Mouse (Mus musculus) right cerebral cortex, postnatal 14 days (tissue): ENCODE measurements at regions not wholly inside any gene's neighbourhood (a gene's known extent, or its start where the extent isn't known, plus 50 kb on each side); places are given as distances from the start of the nearest gene placed in this dataset.

Source experiments
- DNase-seq: peaks from one replicate; pipeline ENCODE4 v3.0.0; 2022

GRCm38 (mm10) chr1:124652872-124653271 is 607.5 kb upstream of the Dpp10 start:
- no peak for DNase-seq

GRCm38 (mm10) chr1:124652251-124652861 is 607.0 kb upstream of the Dpp10 start:
- DNase-seq: no peak

DNA sequence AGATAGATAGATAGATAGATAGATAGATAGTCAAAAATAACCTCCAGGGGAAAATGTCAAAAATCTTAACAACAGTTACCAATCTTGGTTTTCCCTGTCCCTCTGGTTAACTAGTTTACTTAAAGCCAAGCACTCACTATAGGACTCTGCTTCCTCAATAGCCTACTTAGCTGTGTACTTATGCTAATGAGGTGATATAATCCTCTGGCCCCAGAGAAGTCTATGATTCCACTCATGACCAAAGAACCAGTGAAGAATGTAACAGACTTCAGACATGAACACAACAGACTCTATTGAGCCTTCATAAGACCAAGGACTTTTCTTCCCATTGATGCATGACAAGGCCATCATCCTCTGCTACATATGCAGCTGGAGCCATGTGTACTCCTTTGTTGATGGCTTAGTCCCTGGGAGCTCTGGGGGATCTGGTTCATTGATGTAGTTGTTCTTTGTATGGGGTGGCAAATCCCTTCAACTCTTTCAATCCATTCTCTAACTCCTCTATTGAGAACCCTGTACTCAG is 589.9 kb upstream of the Dpp10 start:
- DNase-seq: no peak

DNA sequence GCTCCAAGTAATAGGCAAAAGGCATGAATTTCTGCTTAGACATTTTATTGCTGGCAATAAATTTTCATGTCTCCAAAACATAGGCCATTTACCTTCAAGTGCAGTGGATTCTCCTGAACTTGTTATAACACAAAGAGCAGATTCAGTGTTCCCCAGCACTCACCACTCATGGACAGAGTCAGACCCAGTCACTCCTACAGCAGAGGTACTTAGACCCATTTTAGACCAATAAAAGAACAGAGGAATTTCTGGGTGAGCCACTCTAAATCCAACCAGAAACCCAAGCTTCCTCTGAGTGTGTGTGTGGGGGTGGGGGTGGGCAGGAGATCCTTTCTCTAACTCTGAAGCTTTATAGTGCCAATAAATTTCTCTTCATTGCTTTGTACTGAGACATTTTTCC is 584.7 kb upstream of the Dpp10 start:
- DNase-seq: no peak

GRCm38 (mm10) chr1:124584620-124585019 is 539.3 kb upstream of the Dpp10 start:
- no peak for DNase-seq
